Mouse (Mus musculus): ENCODE measurements at regions not wholly inside any gene's neighbourhood (a gene's known extent, or its start where the extent isn't known, plus 50 kb on each side); places are given as distances from the start of the nearest gene placed in this dataset.
"Not testable (repeated sequence)": the region's sequence is repeated elsewhere in the genome, so short reads cannot be mapped to it uniquely, and the experiment has no call there.

GRCm38 (mm10) chr15:3699234-3699814 lies 116.0 kb upstream of the Ghr start:
- no peak for DNase-seq (ENCODE audit: low read depth, low spot score)

DNA sequence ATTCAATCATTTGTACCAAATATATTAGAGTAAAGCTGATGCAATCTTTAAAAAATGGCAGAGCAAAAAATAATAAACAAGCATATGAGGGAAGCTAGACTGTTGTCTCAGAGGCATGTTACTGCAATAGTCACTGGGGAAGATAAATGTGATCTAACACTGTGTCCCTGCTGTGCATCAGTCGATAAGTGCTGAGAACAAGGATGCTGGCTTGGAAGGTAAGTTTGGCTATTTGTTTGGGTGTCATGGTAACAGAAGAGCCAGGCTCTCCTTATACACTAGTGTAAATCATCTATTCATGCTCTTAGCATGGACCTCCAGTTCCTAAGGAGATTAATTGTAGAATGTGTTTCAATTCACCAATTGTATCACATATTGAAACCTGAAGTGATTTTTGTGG lies 102.0 kb upstream of the Ghr start:
- DNase-seq (ENCODE audit: low read depth, low spot score), result no peak

- not testable (repeated sequence) for DNase-seq (ENCODE audit: low read depth, low spot score)
Observed at GRCm38 (mm10) chr15:3677026-3677425, 93.7 kb upstream of the Ghr start.

DNA sequence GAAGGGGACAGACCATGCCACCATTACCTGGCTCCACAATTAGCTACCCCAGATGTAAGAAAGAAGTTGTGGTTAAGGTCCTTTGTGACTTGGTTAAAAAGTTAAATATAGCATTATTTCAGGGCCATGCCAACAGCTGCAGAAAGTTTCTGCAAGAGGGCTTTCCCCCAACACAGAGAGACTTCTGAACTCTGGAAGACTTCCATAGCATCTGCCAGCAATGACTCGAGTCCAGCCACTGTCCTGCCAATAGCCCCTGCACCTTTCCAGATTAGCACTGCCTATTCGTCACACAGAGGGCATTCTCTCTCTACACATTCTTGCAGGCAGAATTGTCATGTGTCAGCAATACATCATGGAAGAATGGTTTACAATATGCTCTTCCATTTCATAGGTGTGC lies 89.3 kb upstream of the Ghr start:
- no peak for DNase-seq (ENCODE audit: low read depth, low spot score)

DNA sequence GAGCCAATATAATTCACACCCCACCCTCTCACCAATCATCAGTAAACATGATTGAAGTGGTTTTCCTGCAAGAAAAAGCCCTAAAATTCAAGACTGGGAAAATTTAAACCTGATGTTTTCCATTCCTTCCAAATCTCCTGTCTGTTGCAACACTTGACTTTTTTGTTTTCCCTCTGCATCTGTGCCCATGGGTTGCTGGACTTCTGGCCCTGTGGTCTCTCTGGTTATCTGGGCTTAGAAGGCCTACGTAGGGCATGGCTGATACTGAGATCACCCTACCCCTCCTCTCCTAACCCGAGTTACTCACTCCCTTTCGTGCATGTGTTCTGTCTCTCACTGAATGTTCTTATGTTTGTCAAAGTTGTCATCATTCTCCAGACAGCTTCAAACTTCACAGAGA lies 87.9 kb upstream of the Ghr start:
- no peak for DNase-seq (ENCODE audit: low read depth, low spot score)

- DNase-seq (ENCODE audit: low read depth, low spot score), result no peak
Observed at GRCm38 (mm10) chr15:3669411-3669810, 86.1 kb upstream of the Ghr start.

DNA sequence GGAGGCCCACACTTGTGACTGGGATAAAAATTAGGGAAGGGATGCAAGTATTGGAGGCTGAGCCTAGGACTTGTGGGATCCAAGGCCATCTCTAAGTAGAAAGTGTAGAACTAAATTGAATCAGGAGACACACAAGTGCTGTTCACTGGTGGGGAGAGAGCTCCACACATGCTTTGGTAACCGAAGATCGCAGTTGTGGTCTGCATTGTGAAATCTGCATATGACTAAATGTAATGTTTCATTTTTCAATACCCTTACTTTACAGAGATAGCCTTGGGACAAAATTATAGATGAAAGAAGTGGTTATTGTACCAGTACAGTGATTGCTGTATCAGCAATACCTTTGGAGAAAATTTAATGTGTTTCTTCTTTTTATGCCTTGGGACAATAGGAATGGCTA lies 85.6 kb upstream of the Ghr start:
- no peak for DNase-seq (ENCODE audit: low read depth, low spot score)

DNA sequence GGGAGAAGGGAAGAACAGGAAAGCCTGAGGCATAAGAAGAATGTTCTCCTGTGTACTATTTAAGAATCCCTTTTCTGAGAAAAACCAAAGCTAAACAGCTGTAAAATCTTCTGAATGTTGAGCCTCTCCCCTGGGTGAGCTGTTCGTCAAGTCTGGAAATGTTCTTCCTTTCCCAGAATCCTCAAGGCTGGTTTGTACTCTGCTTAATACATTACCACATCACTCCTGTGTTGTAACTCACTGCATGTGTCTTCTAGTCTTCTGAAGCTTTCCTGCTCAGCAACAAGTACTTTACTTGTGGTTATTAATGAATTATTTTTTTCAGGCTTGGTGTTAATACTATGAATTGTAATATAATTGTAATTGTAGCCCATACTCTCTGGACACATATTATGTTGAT lies 65.4 kb upstream of the Ghr start:
- no peak for DNase-seq (ENCODE audit: low read depth, low spot score)

GRCm38 (mm10) chr15:3640091-3640490 lies 56.8 kb upstream of the Ghr start:
- DNase-seq (ENCODE audit: low read depth, low spot score), result no peak

All from telencephalon, adult 2 months (tissue).